Mouse (Mus musculus): Measurements from ENCODE around the gene Rps23. TPM values are rescaled to one million over a fixed set of nuclear protein-coding genes. Genes with fewer than 3 reads are reported as not detected.

Rps23 gene
- total and polyA plus RNA-seq, 3 experiments, result 119 to 189 (median 175) TPM

DNA sequence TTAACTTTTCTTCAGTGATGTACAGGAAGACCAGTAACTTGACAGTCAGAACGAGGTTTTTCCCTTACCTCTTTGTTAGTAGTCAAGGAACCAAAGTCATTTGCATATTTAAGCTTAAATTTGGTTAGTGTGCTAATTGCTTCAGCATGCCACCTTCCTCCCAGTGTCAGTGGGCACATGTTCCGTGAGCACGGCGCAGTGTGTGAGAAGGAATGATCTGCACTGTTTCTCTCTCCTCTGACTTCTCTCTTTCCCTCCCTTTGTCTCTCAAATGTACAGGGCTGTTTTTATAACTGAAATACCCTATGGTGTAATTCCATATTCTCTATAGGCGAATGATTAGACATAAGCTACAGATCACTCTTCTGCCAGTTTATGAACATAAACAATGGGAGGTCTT, 16.8 kb downstream of the Rps23 start:
- DNase-seq, result no peak
- Histone ChIP-seq H3K4me3 (no peak overlapping the region), H3K36me3 (ENCODE audit: control insufficient read depth, insufficient read depth, low read length) (no peaks in the 10 kb centered on the region), H3K9ac (ENCODE audit: low read depth, low read length) (no peak overlapping the region), H3K27me3 (ENCODE audit: control insufficient read depth, insufficient read depth, low read length) (no peaks in the 10 kb centered on the region), H3K4me1 (ENCODE audit: control insufficient read depth, insufficient read depth, low read length) (no peaks in the 10 kb centered on the region), H3K27ac (no peak overlapping the region), H3K79me2 (replicated peaks; ENCODE audit: control insufficient read depth, insufficient read depth, low read length) (no peaks in the 10 kb centered on the region)
- 83% methylated on average over 5 of the region's 5 CpGs for WGBS
- TF ChIP-seq CTCF (IDR thresholded peaks at IDR 0.05), result no peak
- no peak for TF ChIP-seq POLR2A (IDR thresholded peaks at IDR 0.05; ENCODE audit: insufficient read depth, low read depth, low read length)
- TF ChIP-seq EP300 (IDR thresholded peaks at IDR 0.05; ENCODE audit: insufficient read depth, low read depth, low read length), result no peak
- intact Hi-C loops (cut with DNase I), result no loop called here

DNA sequence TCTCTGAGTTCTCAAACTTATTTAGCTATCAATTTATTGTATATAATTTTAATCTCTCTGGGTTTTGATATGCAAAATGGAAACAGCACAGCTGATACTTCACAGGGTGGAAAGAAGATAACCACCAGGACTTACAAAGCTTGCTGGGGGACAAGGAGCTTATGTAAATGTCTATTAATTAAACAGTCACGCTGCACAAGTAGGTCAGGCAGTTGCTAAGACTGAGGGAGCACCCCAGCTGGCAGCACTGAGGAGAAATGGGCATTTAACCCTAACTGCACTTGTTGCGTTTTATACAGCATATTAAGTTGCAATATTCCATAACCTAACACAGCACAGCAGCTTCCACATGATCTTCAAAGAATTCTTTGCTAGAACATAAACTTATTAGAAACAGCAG, 36.1 kb downstream of the Rps23 start:
- Histone ChIP-seq H3K4me3 (no peak overlapping the region), H3K4me1 (ENCODE audit: control insufficient read depth, insufficient read depth, low read length) (no peaks in the 10 kb centered on the region), H3K27me3 (ENCODE audit: control insufficient read depth, insufficient read depth, low read length) (no peaks in the 10 kb centered on the region), H3K9ac (ENCODE audit: low read depth, low read length) (no peak overlapping the region), H3K36me3 (ENCODE audit: control insufficient read depth, insufficient read depth, low read length) (no peaks in the 10 kb centered on the region), H3K27ac (no peak overlapping the region), H3K79me2 (replicated peaks; ENCODE audit: control insufficient read depth, insufficient read depth, low read length) (no peaks in the 10 kb centered on the region)
- intact Hi-C loops (cut with DNase I), result no loop called here
- no peak for TF ChIP-seq CTCF (IDR thresholded peaks at IDR 0.05)
- no peak for TF ChIP-seq POLR2A (IDR thresholded peaks at IDR 0.05; ENCODE audit: insufficient read depth, low read depth, low read length)
- WGBS, result 66% methylated on average over 2 of the region's 2 CpGs
- DNase-seq, result no peak

DNA sequence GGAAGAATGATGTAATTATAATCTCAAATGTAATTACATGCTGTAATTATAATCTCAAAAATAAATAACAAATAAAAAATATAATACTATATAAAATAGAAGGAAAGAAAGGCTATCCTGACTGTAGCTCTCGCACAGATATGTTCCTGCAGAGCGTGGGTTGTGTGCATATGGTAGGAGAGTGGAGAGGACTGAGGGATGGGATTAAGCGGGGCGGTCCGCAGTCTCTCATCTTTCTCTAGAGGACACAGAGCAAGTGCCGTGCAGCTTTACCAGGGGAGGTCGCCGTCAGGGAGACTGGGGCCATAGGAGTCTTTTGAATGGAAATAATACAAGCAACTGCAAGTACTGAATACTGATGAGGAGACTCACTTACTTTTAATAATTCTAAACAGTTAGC, 37.8 kb downstream of the Rps23 start:
- intact Hi-C loops (cut with DNase I), result loop anchor here (10.0 kb wide), 2 partner anchors 244 to 404 kb away; no protein-coding TSS in a partner anchor
- Histone ChIP-seq H3K79me2 (replicated peaks; ENCODE audit: control insufficient read depth, insufficient read depth, low read length) (no peaks in the 10 kb centered on the region), H3K36me3 (ENCODE audit: control insufficient read depth, insufficient read depth, low read length) (no peaks in the 10 kb centered on the region), H3K27me3 (ENCODE audit: control insufficient read depth, insufficient read depth, low read length) (no peaks in the 10 kb centered on the region), H3K27ac (no peak overlapping the region), H3K9ac (ENCODE audit: low read depth, low read length) (no peak overlapping the region), H3K4me1 (ENCODE audit: control insufficient read depth, insufficient read depth, low read length) (no peaks in the 10 kb centered on the region), H3K4me3 (no peak overlapping the region)
- no peak for TF ChIP-seq CTCF (IDR thresholded peaks at IDR 0.05)
- no peak for TF ChIP-seq POLR2A (IDR thresholded peaks at IDR 0.05; ENCODE audit: insufficient read depth, low read depth, low read length)
- no peak for TF ChIP-seq EP300 (IDR thresholded peaks at IDR 0.05; ENCODE audit: insufficient read depth, low read depth, low read length)
- DNase-seq, result no peak
- 96% methylated on average over 8 of the region's 8 CpGs for WGBS

- intact Hi-C loops (cut with DNase I), result loop anchor here (10.0 kb wide), 2 partner anchors 242 to 402 kb away; no protein-coding TSS in a partner anchor
- no peaks in the 10 kb centered on the region for H3K36me3 ChIP-seq (ENCODE audit: control insufficient read depth, insufficient read depth, low read length)
- no peaks in the 10 kb centered on the region for H3K4me1 ChIP-seq (ENCODE audit: control insufficient read depth, insufficient read depth, low read length)
- DNase-seq, result no peak
- H3K27ac ChIP-seq, result no peak overlapping the region
- H3K9ac ChIP-seq (ENCODE audit: low read depth, low read length), result no peak overlapping the region
- 66% methylated on average over 10 of the region's 10 CpGs for WGBS
- no peak overlapping the region for H3K4me3 ChIP-seq
- no peak for TF ChIP-seq CTCF (IDR thresholded peaks at IDR 0.05)
- no peak for TF ChIP-seq EP300 (IDR thresholded peaks at IDR 0.05; ENCODE audit: insufficient read depth, low read depth, low read length)
- TF ChIP-seq POLR2A (IDR thresholded peaks at IDR 0.05; ENCODE audit: insufficient read depth, low read depth, low read length), result no peak
- H3K27me3 ChIP-seq (ENCODE audit: control insufficient read depth, insufficient read depth, low read length), result no peaks in the 10 kb centered on the region
- no peaks in the 10 kb centered on the region for H3K79me2 ChIP-seq (replicated peaks; ENCODE audit: control insufficient read depth, insufficient read depth, low read length)
Measured at GRCm38 (mm10) chr13:90962836-90963760, 40.3 kb downstream of the Rps23 start.

- DNase-seq, result no peak
- Histone ChIP-seq H3K4me3 (no peak overlapping the region), H3K36me3 (ENCODE audit: control insufficient read depth, insufficient read depth, low read length) (no peaks in the 10 kb centered on the region), H3K4me1 (ENCODE audit: control insufficient read depth, insufficient read depth, low read length) (no peaks in the 10 kb centered on the region), H3K27me3 (ENCODE audit: control insufficient read depth, insufficient read depth, low read length) (no peaks in the 10 kb centered on the region), H3K9ac (ENCODE audit: low read depth, low read length) (no peak overlapping the region), H3K79me2 (replicated peaks; ENCODE audit: control insufficient read depth, insufficient read depth, low read length) (no peaks in the 10 kb centered on the region), H3K27ac (no peak overlapping the region)
- intact Hi-C loops (cut with DNase I), result loop anchor here (10.0 kb wide), 2 partner anchors 240 to 400 kb away; no protein-coding TSS in a partner anchor
- TF ChIP-seq POLR2A (IDR thresholded peaks at IDR 0.05; ENCODE audit: insufficient read depth, low read depth, low read length) (no peak), CTCF (IDR thresholded peaks at IDR 0.05) (no peak), EP300 (IDR thresholded peaks at IDR 0.05; ENCODE audit: insufficient read depth, low read depth, low read length) (no peak)
- WGBS, result 77% methylated on average over 4 of the region's 4 CpGs
Measured at GRCm38 (mm10) chr13:90964511-90964910, 41.8 kb downstream of the Rps23 start.

- H3K79me2 ChIP-seq (replicated peaks; ENCODE audit: control insufficient read depth, insufficient read depth, low read length), result no peaks in the 10 kb centered on the region
- no peak for DNase-seq
- TF ChIP-seq POLR2A (IDR thresholded peaks at IDR 0.05; ENCODE audit: insufficient read depth, low read depth, low read length), result no peak
- no peak for TF ChIP-seq CTCF (IDR thresholded peaks at IDR 0.05)
- no peak for TF ChIP-seq EP300 (IDR thresholded peaks at IDR 0.05; ENCODE audit: insufficient read depth, low read depth, low read length)
- no peaks in the 10 kb centered on the region for H3K36me3 ChIP-seq (ENCODE audit: control insufficient read depth, insufficient read depth, low read length)
- intact Hi-C loops (cut with DNase I), result loop anchor here (5.0 to 10.0 kb wide), 3 partner anchors 126 to 399 kb away; no protein-coding TSS in a partner anchor
- H3K4me1 ChIP-seq (ENCODE audit: control insufficient read depth, insufficient read depth, low read length), result no peaks in the 10 kb centered on the region
- no peak overlapping the region for H3K27ac ChIP-seq
- H3K27me3 ChIP-seq (ENCODE audit: control insufficient read depth, insufficient read depth, low read length), result no peaks in the 10 kb centered on the region
- H3K9ac ChIP-seq (ENCODE audit: low read depth, low read length), result no peak overlapping the region
- 82% methylated on average over 8 of the region's 8 CpGs for WGBS
- H3K4me3 ChIP-seq, result no peak overlapping the region
Measured at GRCm38 (mm10) chr13:90965996-90966395, 43.2 kb downstream of the Rps23 start.
